Mouse (Mus musculus) embryonic fibroblast, embryonic 13.5 days (primary cell): ENCODE results near the gene Pcdh10. TPM values are rescaled to one million over a fixed set of nuclear protein-coding genes. Genes with fewer than 3 reads are reported as not detected.

Experiments used
- H3K27ac ChIP-seq: 2 replicates; pipeline ENCODE4 v1.5.1; 2012; ENCODE audit warnings: low read length, control low read depth, inconsistent platforms; ENCODE audit not compliant: insufficient read depth
- H3K4me1 ChIP-seq: 2 replicates; pipeline ENCODE4 v1.6.1; 2011; ENCODE audit warnings: low read length; ENCODE audit not compliant: control insufficient read depth, insufficient read depth
- H3K4me3 ChIP-seq: 2 replicates; pipeline ENCODE4 v1.5.1; 2011; ENCODE audit warnings: mild to moderate bottlenecking, control low read depth, low read length; ENCODE audit not compliant: insufficient read depth
- CTCF ChIP-seq: IDR thresholded peaks from 2 replicates; pipeline ENCODE4 v1.5.1; 2011; ENCODE audit warnings: mild to moderate bottlenecking, control low read depth, low read length, moderate library complexity, borderline replicate concordance; ENCODE audit not compliant: insufficient read depth
- POLR2A ChIP-seq: IDR thresholded peaks from 2 replicates; pipeline ENCODE4 v1.6.1; 2011; ENCODE audit warnings: low read depth, mild to moderate bottlenecking, control low read depth, low read length, moderate library complexity
- polyA plus RNA-seq: library from polyadenylated mRNA; stranded (reverse); fragments of >200 nt; gene quantifications from 2 replicates; pipeline ENCODE4 v1.2.4, GENCODE M21; 2011; ENCODE audit warnings: low read depth; ENCODE audit not compliant: missing spikeins, insufficient read length

Pcdh10 gene
- 3.4 and 3.9 TPM in 2 replicates for polyA plus RNA-seq

- Histone ChIP-seq H3K4me3 (peak within 1 kb of the TSS; percentile 59), H3K4me1 (0 out of 2 replicates have a peak, but pooled peaks cover 2% of the 10 kb centered on the region), H3K27ac (no peak within 1 kb of the TSS)
- TF ChIP-seq CTCF (no peak), POLR2A (peak; percentile 91)
These were observed at the start of gene Pcdh10 for GRCm38 (mm10) chr3:45378145-45378544. Pcdh10 (plus strand) TSS chr3:45378398.

GRCm38 (mm10) chr3:45355919-45356318 lies 22.3 kb upstream of the Pcdh10 start:
- Histone ChIP-seq H3K4me3 (no peak overlapping the region), H3K4me1 (no peaks in the 10 kb centered on the region), H3K27ac (no peak overlapping the region)
- TF ChIP-seq POLR2A (no peak), CTCF (no peak)

GRCm38 (mm10) chr3:45368952-45369351 lies 9.2 kb upstream of the Pcdh10 start:
- no peak overlapping the region for H3K4me3 ChIP-seq
- H3K27ac ChIP-seq: no peak overlapping the region
- no peaks in the 10 kb centered on the region for H3K4me1 ChIP-seq
- TF ChIP-seq CTCF (no peak), POLR2A (no peak)

- TF ChIP-seq CTCF: peak; percentile 83
- TF ChIP-seq POLR2A: no peak
- Histone ChIP-seq H3K27ac (no peak overlapping the region), H3K4me1 (0 out of 2 replicates have a peak, but pooled peaks cover 2% of the 10 kb centered on the region), H3K4me3 (peak overlapping the region; percentile 57)
These were observed 2.3 kb upstream of the Pcdh10 start for GRCm38 (mm10) chr3:45375761-45376500.

GRCm38 (mm10) chr3:45376501-45377390 lies 1.5 kb upstream of the Pcdh10 start:
- TF ChIP-seq CTCF: no peak
- no peak for TF ChIP-seq POLR2A
- Histone ChIP-seq H3K4me3 (peak overlapping the region; percentile 57), H3K4me1 (0 out of 2 replicates have a peak, but pooled peaks cover 2% of the 10 kb centered on the region), H3K27ac (no peak overlapping the region)

GRCm38 (mm10) chr3:45377391-45377998 lies 703 bp upstream of the Pcdh10 start:
- Histone ChIP-seq H3K27ac (no peak overlapping the region), H3K4me1 (0 out of 2 replicates have a peak, but pooled peaks cover 2% of the 10 kb centered on the region), H3K4me3 (peak overlapping the region; percentile 57)
- TF ChIP-seq CTCF: no peak
- no peak for TF ChIP-seq POLR2A

- H3K27ac ChIP-seq: no peak overlapping the region
- H3K4me3 ChIP-seq: peak overlapping the region; percentile 13; the same call in 1 of the 2 replicates
- 0 out of 2 replicates have a peak, but pooled peaks cover 2% of the 10 kb centered on the region for H3K4me1 ChIP-seq
- TF ChIP-seq POLR2A (no peak), CTCF (no peak)
These were observed 1.4 kb downstream of the Pcdh10 start for GRCm38 (mm10) chr3:45379541-45379971.

GRCm38 (mm10) chr3:45379972-45380761 lies 2.0 kb downstream of the Pcdh10 start:
- TF ChIP-seq CTCF (no peak), POLR2A (no peak)
- H3K4me3 ChIP-seq: peak overlapping the region; percentile 33
- 0 out of 2 replicates have a peak, but pooled peaks cover 2% of the 10 kb centered on the region for H3K4me1 ChIP-seq

More at GRCm38 (mm10) chr3:45379972-45380761, 2.0 kb downstream of the Pcdh10 start:
- H3K27ac ChIP-seq: no peak overlapping the region
